Mouse (Mus musculus): ENCODE measurements around the gene Atrn.
A peak's percentile ranks its signal among the peaks of the same experiment; 100 is the strongest.

Gene Atrn

GRCm38 (mm10) chr2:131038675-131039074, 132.4 kb downstream of the Atrn start:
- no peak for DNase-seq (ENCODE audit: low read depth, low spot score)

GRCm38 (mm10) chr2:131040854-131041825, 134.8 kb downstream of the Atrn start:
- DNase-seq (ENCODE audit: low read depth, low spot score): no peak

- DNase-seq (ENCODE audit: low read depth, low spot score): no peak
Observed at GRCm38 (mm10) chr2:131042988-131043387, 136.7 kb downstream of the Atrn start, which contains the start of gene Gfra4. Gfra4 (minus strand) TSS chr2:131043088.

GRCm38 (mm10) chr2:131044354-131044852, 138.1 kb downstream of the Atrn start:
- DNase-seq (ENCODE audit: low read depth, low spot score): no peak

GRCm38 (mm10) chr2:131044989-131045720, 138.9 kb downstream of the Atrn start:
- DNase-seq (ENCODE audit: low read depth, low spot score): no peak

- DNase-seq (ENCODE audit: low read depth, low spot score): no peak
Observed at GRCm38 (mm10) chr2:131046025-131046424, 139.7 kb downstream of the Atrn start.

GRCm38 (mm10) chr2:131052043-131052442, 145.7 kb downstream of the Atrn start:
- DNase-seq (ENCODE audit: low read depth, low spot score): no peak

- no peak for DNase-seq (ENCODE audit: low read depth, low spot score)
Observed at GRCm38 (mm10) chr2:131052862-131053418, 146.6 kb downstream of the Atrn start.

- no peak for DNase-seq (ENCODE audit: low read depth, low spot score)
Observed at GRCm38 (mm10) chr2:131053851-131054645, 147.8 kb downstream of the Atrn start.

GRCm38 (mm10) chr2:131054646-131055264, 148.5 kb downstream of the Atrn start:
- DNase-seq (ENCODE audit: low read depth, low spot score): no peak

GRCm38 (mm10) chr2:131055631-131056030, 149.3 kb downstream of the Atrn start:
- peak; percentile 78 for DNase-seq (ENCODE audit: low read depth, low spot score)

GRCm38 (mm10) chr2:131056191-131056590, 149.9 kb downstream of the Atrn start:
- peak; percentile 61 for DNase-seq (ENCODE audit: low read depth, low spot score)

GRCm38 (mm10) chr2:131058672-131059071, 152.4 kb downstream of the Atrn start:
- no peak for DNase-seq (ENCODE audit: low read depth, low spot score)

- DNase-seq (ENCODE audit: low read depth, low spot score): no peak
Observed at GRCm38 (mm10) chr2:131059377-131059776, 153.1 kb downstream of the Atrn start.

GRCm38 (mm10) chr2:131059781-131060540, 153.7 kb downstream of the Atrn start:
- DNase-seq (ENCODE audit: low read depth, low spot score): no peak

- DNase-seq (ENCODE audit: low read depth, low spot score): no peak
Observed at GRCm38 (mm10) chr2:131060784-131061183, 154.5 kb downstream of the Atrn start.

- no peak for DNase-seq (ENCODE audit: low read depth, low spot score)
Observed at GRCm38 (mm10) chr2:131061607-131062006, 155.3 kb downstream of the Atrn start.

GRCm38 (mm10) chr2:131063404-131063864, 157.1 kb downstream of the Atrn start, which contains the start of gene Adam33:
Adam33 (minus strand) TSS chr2:131063814.
- DNase-seq (ENCODE audit: low read depth, low spot score): no peak

- no peak for DNase-seq (ENCODE audit: low read depth, low spot score)
Observed at GRCm38 (mm10) chr2:131066342-131066741, 160.0 kb downstream of the Atrn start.

GRCm38 (mm10) chr2:131067481-131067880, 161.2 kb downstream of the Atrn start:
- no peak for DNase-seq (ENCODE audit: low read depth, low spot score)

Measured in WW6 (cell line).